ENCODE assay signal across 8 mouse cellular contexts in the genomic region with DNA sequence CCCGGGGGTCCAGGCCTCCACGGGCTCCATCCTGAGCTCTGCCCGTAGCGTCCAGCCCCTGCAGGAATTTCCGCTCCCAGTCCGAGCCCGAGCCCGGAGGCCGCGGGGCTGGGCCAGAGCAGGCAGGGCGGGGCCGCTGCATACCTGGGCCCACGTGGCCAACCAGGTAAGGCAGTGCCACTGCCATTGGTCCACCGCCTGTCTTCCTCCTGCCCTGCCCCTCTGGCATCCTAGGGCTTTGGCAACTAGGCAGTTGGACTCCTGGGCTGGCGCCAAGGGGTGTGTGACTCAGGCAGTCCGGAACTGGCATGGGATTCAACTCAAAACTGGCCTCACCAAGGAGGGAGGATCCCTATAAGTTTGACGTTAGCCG. TPM values are rescaled to one million over a fixed set of nuclear protein-coding genes. Genes with fewer than 3 reads are reported as not detected.
A peak's percentile ranks its signal among the peaks of the same experiment; 100 is the strongest.
DNase-seq lines count a peak whose midpoint lies in the region; ATAC-seq and TF ChIP-seq lines count a peak whose summit lies in the region.

A gene (minus strand): TSS at position 121 of the 373 bp plus-strand sequence.

- H3K27me3 ChIP-seq in thymus, adult 2 months (ENCODE audit: control insufficient read depth, insufficient read depth, low read length), result no peaks in the 10 kb centered on the region
- H3K27me3 ChIP-seq in embryonic facial prominence, embryonic 15.5 days, result peaks cover 14% of the 10 kb centered on the region
- peaks cover 11% of the 10 kb centered on the region for H3K27me3 ChIP-seq in heart, embryonic 15.5 days

- no peaks in the 10 kb centered on the region for H3K9me3 ChIP-seq in embryonic facial prominence, embryonic 15.5 days (replicated peaks)
- no peaks in the 10 kb centered on the region for H3K9me3 ChIP-seq in heart, embryonic 15.5 days (replicated peaks)

- peak; percentile 72 for ATAC-seq in embryonic facial prominence, embryonic 15.5 days (ENCODE audit: insufficient number of reproducible peaks, low FRiP score, low TSS enrichment, low read depth)
- peak; percentile 62 for ATAC-seq in heart, embryonic 15.5 days (replicated peaks; ENCODE audit: insufficient number of reproducible peaks, insufficient read depth, low FRiP score, low read depth)

- no peak for TF ChIP-seq CTCF in thymus, adult 2 months (IDR thresholded peaks at IDR 0.05; ENCODE audit: borderline replicate concordance, control insufficient read depth, extremely low read depth, insufficient read depth, low read length, poor library complexity)

- H3K4me3 ChIP-seq in thymus, adult 2 months (ENCODE audit: control insufficient read depth, insufficient read depth, low read length), result peak within 1 kb of the TSS; percentile 19
- H3K4me3 ChIP-seq in embryonic facial prominence, embryonic 15.5 days (replicated peaks), result peak within 1 kb of the TSS; percentile 38
- peak within 1 kb of the TSS; percentile 44 for H3K4me3 ChIP-seq in heart, embryonic 15.5 days

- H3K36me3 ChIP-seq in thymus, adult 2 months (ENCODE audit: control insufficient read depth, insufficient read depth, low read length), result no peaks in the 10 kb centered on the region
- H3K36me3 ChIP-seq in embryonic facial prominence, embryonic 15.5 days, result no peaks in the 10 kb centered on the region
- no peaks in the 10 kb centered on the region for H3K36me3 ChIP-seq in heart, embryonic 15.5 days

- H3K4me2 ChIP-seq in embryonic facial prominence, embryonic 15.5 days (replicated peaks), result peak within 1 kb of the TSS; percentile 53
- peak within 1 kb of the TSS; percentile 74 for H3K4me2 ChIP-seq in heart, embryonic 15.5 days

- no peaks in the 10 kb centered on the region for H3K4me1 ChIP-seq in thymus, adult 2 months (replicated peaks; ENCODE audit: control insufficient read depth, insufficient read depth, low read length)
- peaks cover 14% of the 10 kb centered on the region for H3K4me1 ChIP-seq in embryonic facial prominence, embryonic 15.5 days
- H3K4me1 ChIP-seq in heart, embryonic 15.5 days (replicated peaks), result peaks cover 13% of the 10 kb centered on the region

- no peak for TF ChIP-seq POLR2A in thymus, adult 2 months (IDR thresholded peaks at IDR 0.05; ENCODE audit: control insufficient read depth, extremely low read depth, insufficient read depth, low read length, poor library complexity)

- WGBS in thymus, adult 2 months, result 38% methylated on average over 18 of the region's 18 CpGs
- 2% methylated on average over 18 of the region's 18 CpGs for WGBS in embryonic facial prominence, embryonic 15.5 days
- WGBS in heart, embryonic 15.5 days, result 1% methylated on average over 18 of the region's 18 CpGs

- H3K27ac ChIP-seq in thymus, adult 2 months (ENCODE audit: control insufficient read depth, insufficient read depth, low read length), result no peak within 1 kb of the TSS
- peak within 1 kb of the TSS; percentile 29; the same call in 1 of the 2 replicates for H3K27ac ChIP-seq in embryonic facial prominence, embryonic 15.5 days (replicated peaks)
- H3K27ac ChIP-seq in heart, embryonic 15.5 days, result no peak within 1 kb of the TSS

- H3K9ac ChIP-seq in embryonic facial prominence, embryonic 15.5 days, result 0 out of 2 replicates have a peak within 1 kb of the TSS, but pooled peaks have one; percentile 13
- H3K9ac ChIP-seq in heart, embryonic 15.5 days, result peak within 1 kb of the TSS; percentile 32

- DNase-seq in thymus, adult 2 months, result no peak
- no peak for DNase-seq in thymus, postnatal 4 days
- DNase-seq in kidney, postnatal 10 days, result peak; percentile 90
- DNase-seq in lung, postnatal 4 days, result peak; percentile 89 to 95
- DNase-seq in urinary bladder, postnatal 4 days (ENCODE audit: low spot score in 2 of 2), result peak; percentile 76 to 85
- DNase-seq in spleen, postnatal 4 days (ENCODE audit: low spot score in 2 of 2), result no peak

RNA-seq across cellular contexts. Expression of the gene that starts here (rescaled TPM):
- 3.6 and 4.3 TPM in 2 replicates for polyA plus RNA-seq in thymus, adult 2 months (2012; rRNA removed)
- polyA plus RNA-seq in embryonic facial prominence, embryonic 15.5 days (2015; fragmentation: Nextera tagmentation; extraction: Ambion mirVana), result 6.1 and 6.7 TPM in 2 replicates
- polyA plus RNA-seq in heart, embryonic 15.5 days (2015; fragmentation: Nextera tagmentation; extraction: Ambion mirVana), result 1.2 and 2.4 TPM in 2 replicates

Comparison
In these comparisons a context has a peak if more than half of its experiments do, and no peak if none do; other contexts are left out.
1. DNase-seq: peak in kidney, postnatal 10 days (single experiment), lung, postnatal 4 days (2 of 2) and urinary bladder, postnatal 4 days (2 of 2); none in thymus, adult 2 months (single experiment), thymus, postnatal 4 days (single experiment) and spleen, postnatal 4 days (0 of 2).
2. Peak in every context shown above with its lines, with median percentiles within 50 percentile points of each other: H3K4me3 ChIP-seq.